Mouse (Mus musculus) CH12.LX (cell line): Measurements from ENCODE around the gene Ptpn4. TPM values are rescaled to one million over a fixed set of nuclear protein-coding genes. Genes with fewer than 3 reads are reported as not detected.

Source experiments
- DNase-seq: peaks from one replicate; pipeline ENCODE4 v3.0.0-alpha.2; 2013; ENCODE audit errors: extremely low read depth
- H3K27ac ChIP-seq: 2 replicates; pipeline ENCODE4 v1.5.1; 2012; ENCODE audit warnings: low read depth, mild to moderate bottlenecking, control low read depth, moderate library complexity; ENCODE audit not compliant: insufficient read depth
- H3K27me3 ChIP-seq: replicated peaks from 2 replicates; pipeline ENCODE3; 2012; ENCODE audit warnings: inconsistent platforms
- H3K36me3 ChIP-seq, 2 experiments: replicated peaks in 1 of 2; 2 replicates each; pipeline versions ENCODE3 to v1.6.1; 2012; ENCODE audit warnings: inconsistent platforms in 1 of 2, low read length in 1 of 2, mild to moderate bottlenecking in 1 of 2, mixed read lengths in 1 of 2, moderate library complexity in 1 of 2; ENCODE audit not compliant: control insufficient read depth in 1 of 2, insufficient read depth in 1 of 2
- H3K4me1 ChIP-seq, 2 experiments: 2 replicates each; pipeline ENCODE4 v1.6.1; 2012; ENCODE audit warnings: inconsistent platforms in 1 of 2, moderate library complexity in 1 of 2; ENCODE audit not compliant: insufficient read depth in 2 of 2, control insufficient read depth in 1 of 2
- H3K4me2 ChIP-seq: 2 replicates; pipeline ENCODE4 v1.6.1; 2012; ENCODE audit warnings: low read depth, mild to moderate bottlenecking, control low read depth; ENCODE audit not compliant: poor library complexity, insufficient read depth, severe bottlenecking
- H3K4me3 ChIP-seq, 3 experiments: fragments of 150-350 bp in 1 of 3; sonication (generic) in 1 of 3; replicated peaks in 1 of 3; 2 replicates each; pipeline versions ENCODE3 to v1.5.1; 2011 to 2012; ENCODE audit warnings: low read depth in 2 of 3, low read length in 2 of 3, mild to moderate bottlenecking in 2 of 3, moderate library complexity in 2 of 3, control low read depth in 1 of 3, improper control_type of control experiment in 1 of 3, inconsistent platforms in 1 of 3, mixed read lengths in 1 of 3; ENCODE audit not compliant: poor library complexity in 1 of 3
- H3K79me2 ChIP-seq: replicated peaks from 2 replicates; pipeline ENCODE4 v1.6.1; 2012; ENCODE audit warnings: mild to moderate bottlenecking, moderate library complexity; ENCODE audit not compliant: control insufficient read depth, poor library complexity, insufficient read depth, severe bottlenecking; ENCODE audit errors: extremely low read depth
- H3K9ac ChIP-seq: 2 replicates; pipeline ENCODE4 v1.6.1; 2012; ENCODE audit warnings: low read depth, mild to moderate bottlenecking, control low read depth, moderate library complexity; ENCODE audit not compliant: insufficient read depth
- H3K9me3 ChIP-seq: replicated peaks from 2 replicates; pipeline ENCODE3; 2012; ENCODE audit warnings: low read length, inconsistent platforms, mixed read lengths
- CHD2 ChIP-seq: IDR thresholded peaks from 2 replicates; pipeline ENCODE4 v1.6.1; 2011; ENCODE audit warnings: low read length, improper control_type of control experiment
- E2F4 ChIP-seq: IDR thresholded peaks from 2 replicates; pipeline ENCODE4 v1.6.1; 2011; ENCODE audit warnings: low read depth, low read length, improper control_type of control experiment; ENCODE audit not compliant: insufficient replicate concordance
- ELF1 ChIP-seq: IDR thresholded peaks from 2 replicates; pipeline ENCODE4 v1.6.1; 2014; ENCODE audit warnings: low read depth, mild to moderate bottlenecking, inconsistent platforms, low read length, improper control_type of control experiment
- EP300 ChIP-seq: IDR thresholded peaks from 2 replicates; pipeline ENCODE4 v1.6.1; 2011; ENCODE audit warnings: low read length, improper control_type of control experiment
- IRF4 ChIP-seq: IDR thresholded peaks from 2 replicates; pipeline ENCODE4 v1.6.1; 2014; ENCODE audit warnings: low read depth, mild to moderate bottlenecking, inconsistent platforms, low read length, improper control_type of control experiment
- JUND ChIP-seq: conservative IDR thresholded peaks from 2 replicates; pipeline ENCODE4 v1.6.1; 2011; ENCODE audit warnings: low read depth, low read length, improper control_type of control experiment
- MAFK ChIP-seq: IDR thresholded peaks from 2 replicates; pipeline ENCODE4 v1.6.1; 2011; ENCODE audit warnings: low read length, improper control_type of control experiment; ENCODE audit not compliant: insufficient replicate concordance
- MAX ChIP-seq: IDR thresholded peaks from 2 replicates; pipeline ENCODE4 v1.6.1; 2011; ENCODE audit warnings: low read length, improper control_type of control experiment
- MAZ ChIP-seq: IDR thresholded peaks from 2 replicates; pipeline ENCODE4 v1.6.1; 2012; ENCODE audit warnings: low read depth, mild to moderate bottlenecking, inconsistent platforms, low read length, improper control_type of control experiment, moderate library complexity
- MXI1 ChIP-seq: IDR thresholded peaks from 2 replicates; pipeline ENCODE4 v1.6.1; 2011; ENCODE audit warnings: mild to moderate bottlenecking, low read depth, low read length, improper control_type of control experiment
- NELFE ChIP-seq: IDR thresholded peaks from 2 replicates; pipeline ENCODE4 v1.6.1; 2011; ENCODE audit warnings: low read depth, low read length, improper control_type of control experiment
- NRF1 ChIP-seq: IDR thresholded peaks from 2 replicates; pipeline ENCODE4 v1.6.1; 2014; ENCODE audit warnings: low read depth, mild to moderate bottlenecking, inconsistent platforms, low read length, improper control_type of control experiment, moderate library complexity
- POLR2A ChIP-seq: IDR thresholded peaks from 2 replicates; pipeline ENCODE4 v1.6.1; 2011; ENCODE audit warnings: low read depth, mild to moderate bottlenecking, improper control_type of control experiment, low read length
- POLR2AphosphoS2 ChIP-seq: IDR thresholded peaks from 2 replicates; pipeline ENCODE4 v1.6.1; 2011; ENCODE audit warnings: low read depth, low read length, improper control_type of control experiment
- RAD21 ChIP-seq: IDR thresholded peaks from 2 replicates; pipeline ENCODE4 v1.6.1; 2011; ENCODE audit warnings: low read depth, mild to moderate bottlenecking, low read length, improper control_type of control experiment, moderate library complexity
- RCOR1 ChIP-seq: conservative IDR thresholded peaks from 2 replicates; pipeline ENCODE4 v1.6.1; 2012; ENCODE audit warnings: low read depth, mild to moderate bottlenecking, inconsistent platforms, low read length, improper control_type of control experiment
- SIN3A ChIP-seq: IDR thresholded peaks from 2 replicates; pipeline ENCODE4 v1.6.1; 2012; ENCODE audit warnings: low read length, improper control_type of control experiment, inconsistent platforms
- TBP ChIP-seq: conservative IDR thresholded peaks from 2 replicates; pipeline ENCODE4 v1.6.1; 2011; ENCODE audit warnings: low read depth, low read length, improper control_type of control experiment
- TCF12 ChIP-seq: IDR thresholded peaks from 2 replicates; pipeline ENCODE4 v1.6.1; 2014; ENCODE audit warnings: low read depth, mild to moderate bottlenecking, inconsistent platforms, low read length, improper control_type of control experiment
- UBTF ChIP-seq: IDR thresholded peaks from 2 replicates; pipeline ENCODE4 v1.6.1; 2012; ENCODE audit warnings: low read depth, mild to moderate bottlenecking, inconsistent platforms, low read length, improper control_type of control experiment, moderate library complexity
- ZC3H11A ChIP-seq: IDR thresholded peaks from 2 replicates; pipeline ENCODE4 v1.6.1; 2012; ENCODE audit warnings: low read depth, mild to moderate bottlenecking, inconsistent platforms, low read length, improper control_type of control experiment
- ZKSCAN1 ChIP-seq: IDR thresholded peaks from 2 replicates; pipeline ENCODE4 v1.6.1; 2012; ENCODE audit warnings: low read depth, inconsistent platforms, low read length, improper control_type of control experiment, borderline replicate concordance
- ZNF384 ChIP-seq: IDR thresholded peaks from 2 replicates; pipeline ENCODE4 v1.6.1; 2012; ENCODE audit warnings: low read depth, low read length, improper control_type of control experiment, inconsistent platforms
- dilution Hi-C: fragments of 300-500 bp; cut with MboI; formaldehyde crosslinking; loops from 2 replicates; pipeline ENCODE4 v1.14.3; 2020; ENCODE audit warnings: low sequenced_read_pairs; ENCODE audit not compliant: extremely low pct_unique_long_range_greater_than_20kb, extremely low pct_ligation_motif_present
- in situ Hi-C: fragments of 300-500 bp; cut with MboI; formaldehyde crosslinking; loops from 3 replicates; pipeline ENCODE4 v1.14.3; 2019; ENCODE audit warnings: low sequenced_read_pairs, low pct_ligation_motif_present, low pct_unique_long_range_greater_than_20kb, mixed read lengths
- polyA plus RNA-seq: library from polyadenylated mRNA; unstranded; fragments of >175 nt; gene quantifications from 2 replicates; pipeline ENCODE4 v1.2.1, GENCODE M21; 2012; ENCODE audit warnings: low read depth; ENCODE audit not compliant: insufficient read length
- total RNA-seq, 2 experiments: library from RNA; depleted of rRNA; stranded (reverse); fragments of 300-350 nt in 1 of 2; fragments of >200 nt in 1 of 2; gene quantifications; 2 replicates each; pipeline ENCODE4 v1.2.3; 2012 to 2014

Ptpn4 gene
- total and polyA plus RNA-seq, 3 experiments, result 8.5 to 14.1 (median 8.5) TPM

DNA sequence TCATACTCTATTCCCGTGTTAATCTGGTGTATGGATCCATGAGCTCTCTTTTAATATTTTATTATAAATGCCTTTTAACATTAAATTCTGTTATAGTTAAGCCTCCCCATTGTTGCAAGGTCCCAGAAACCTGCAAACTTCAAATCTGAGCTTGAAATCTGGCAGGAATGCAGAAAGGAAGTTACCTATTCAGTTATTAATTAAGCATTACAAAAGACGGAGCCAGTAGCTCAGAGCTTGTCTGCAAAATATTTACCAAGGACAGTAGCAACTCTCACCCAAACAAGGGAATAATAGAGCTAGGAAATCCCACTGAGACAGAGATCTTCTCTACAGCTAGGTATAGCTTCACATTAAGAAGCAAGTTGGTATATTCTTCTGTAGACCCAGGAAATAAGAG is 106.2 kb downstream of the Ptpn4 start:
- in situ Hi-C loops, result no loop called here

GRCm38 (mm10) chr1:119713017-119713416 is 124.4 kb downstream of the Ptpn4 start:
- in situ Hi-C loops (no loop called here), dilution Hi-C loops (no loop called here)
- no peaks in the 10 kb centered on the region for H3K27me3 ChIP-seq
- H3K9me3 ChIP-seq, result no peaks in the 10 kb centered on the region
- no peak overlapping the region for H3K9ac ChIP-seq
- no peaks in the 10 kb centered on the region for H3K79me2 ChIP-seq
- no peak overlapping the region for H3K27ac ChIP-seq
- peaks cover 0 to 11% of the 10 kb centered on the region in 2 experiments for H3K36me3 ChIP-seq
- no peak overlapping the region for H3K4me2 ChIP-seq
- no peak overlapping the region for H3K4me3 ChIP-seq
- DNase-seq, result no peak
- 0 out of 4 replicates have a peak, but pooled peaks cover 0 to 2% of the 10 kb centered on the region in 2 experiments for H3K4me1 ChIP-seq
- no peak for TF ChIP-seq MAFK
- no peak for TF ChIP-seq NRF1
- TF ChIP-seq E2F4, result no peak
- no peak for TF ChIP-seq IRF4
- no peak for TF ChIP-seq TCF12
- no peak for TF ChIP-seq TBP
- TF ChIP-seq ZKSCAN1, result no peak
- no peak for TF ChIP-seq MAZ
- no peak for TF ChIP-seq NELFE
- TF ChIP-seq JUND, result no peak
- no peak for TF ChIP-seq CHD2
- no peak for TF ChIP-seq ZNF384
- TF ChIP-seq ZC3H11A, result no peak
- no peak for TF ChIP-seq RAD21
- no peak for TF ChIP-seq RCOR1
- no peak for TF ChIP-seq EP300
- TF ChIP-seq MAX, result no peak

More for the DNA sequence above, 106.2 kb downstream of the Ptpn4 start:
- no peaks in the 10 kb centered on the region for H3K4me1 ChIP-seq
- H3K9ac ChIP-seq, result no peak overlapping the region
- no peak for DNase-seq
- dilution Hi-C loops, result no loop called here
- H3K27ac ChIP-seq, result no peak overlapping the region
- no peak overlapping the region for H3K4me3 ChIP-seq
- TF ChIP-seq SIN3A, result no peak
- no peak for TF ChIP-seq MXI1
- TF ChIP-seq POLR2A, result no peak
- TF ChIP-seq UBTF, result no peak
- no peak for TF ChIP-seq ELF1
- no peak for TF ChIP-seq POLR2AphosphoS2
- no peak for TF ChIP-seq NRF1
- no peak for TF ChIP-seq CHD2
- no peaks in the 10 kb centered on the region for H3K79me2 ChIP-seq
- peaks cover 0 to 5% of the 10 kb centered on the region in 2 experiments for H3K36me3 ChIP-seq
- H3K27me3 ChIP-seq, result no peaks in the 10 kb centered on the region
- no peak overlapping the region for H3K4me2 ChIP-seq
- no peaks in the 10 kb centered on the region for H3K9me3 ChIP-seq
